Mouse (Mus musculus): ENCODE measurements at regions not wholly inside any gene's neighbourhood (a gene's known extent, or its start where the extent isn't known, plus 50 kb on each side); places are given as distances from the start of the nearest gene placed in this dataset.

DNA sequence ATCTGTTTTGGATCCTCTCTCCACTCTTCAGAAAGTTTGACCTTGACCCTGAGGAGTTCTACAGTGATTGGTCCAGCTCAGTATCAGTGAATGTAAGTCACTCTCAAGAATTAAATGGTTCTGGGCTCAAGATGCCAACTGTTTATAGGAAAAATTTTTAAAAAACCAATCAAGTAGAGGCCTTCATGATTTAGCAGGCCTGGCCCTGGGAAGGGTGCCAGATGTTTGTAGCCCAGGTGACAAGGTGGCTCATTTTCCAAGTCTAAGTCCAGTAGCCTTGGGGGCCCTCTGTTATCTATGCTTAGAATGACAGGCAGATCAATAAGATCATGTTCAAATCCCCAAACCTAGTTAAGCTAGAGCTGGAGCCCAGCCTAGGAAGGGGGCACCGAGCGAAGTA lies 123.1 kb upstream of the Slit3 start:
- H3K4me1 ChIP-seq (replicated peaks; ENCODE audit: control insufficient read depth, insufficient read depth, low read length), result no peaks in the 10 kb centered on the region

DNA sequence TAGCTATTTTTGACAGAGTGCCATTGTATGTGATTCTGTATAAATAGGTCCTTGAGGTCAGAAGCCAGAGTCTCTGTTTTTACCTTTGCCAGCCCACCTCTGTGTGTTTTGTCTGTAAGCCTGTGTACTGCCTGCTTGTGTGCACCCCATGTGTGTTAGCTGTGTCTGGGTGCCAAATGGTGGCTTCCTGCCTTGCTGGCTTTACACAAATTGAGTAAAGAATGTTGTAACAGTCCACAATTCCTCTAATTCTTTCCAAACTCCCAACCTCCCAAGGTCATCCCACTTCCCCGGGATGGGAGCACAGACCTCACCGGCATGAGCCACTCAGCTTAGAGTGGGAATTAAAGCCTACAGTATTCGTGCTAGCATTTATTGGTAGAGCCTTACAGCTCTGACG lies 125.5 kb upstream of the Slit3 start:
- Histone ChIP-seq H3K27me3 (replicated peaks; ENCODE audit: control insufficient read depth, insufficient read depth, low read length) (no peaks in the 10 kb centered on the region), H3K27ac (ENCODE audit: low read depth) (no peak overlapping the region), H3K36me3 (ENCODE audit: control insufficient read depth, insufficient read depth, low read length) (no peaks in the 10 kb centered on the region), H3K9me3 (ENCODE audit: control insufficient read depth, low read length) (no peaks in the 10 kb centered on the region), H3K4me3 (ENCODE audit: low read depth, low read length) (no peak overlapping the region), H3K4me2 (ENCODE audit: low read length) (no peak overlapping the region), H3K4me1 (replicated peaks; ENCODE audit: control insufficient read depth, insufficient read depth, low read length) (no peaks in the 10 kb centered on the region), H3K9ac (ENCODE audit: low read length) (no peak overlapping the region)
- ATAC-seq (replicated peaks; ENCODE audit: low FRiP score, low TSS enrichment, low read depth), result no peak
- 74% methylated on average over 4 of the region's 4 CpGs for WGBS
- no peak for DNase-seq (ENCODE audit: low spot score)

More for the DNA sequence above, 123.1 kb upstream of the Slit3 start:
- Histone ChIP-seq H3K36me3 (ENCODE audit: control insufficient read depth, insufficient read depth, low read length) (no peaks in the 10 kb centered on the region), H3K9me3 (ENCODE audit: control insufficient read depth, low read length) (no peaks in the 10 kb centered on the region), H3K27ac (ENCODE audit: low read depth) (no peak overlapping the region), H3K27me3 (replicated peaks; ENCODE audit: control insufficient read depth, insufficient read depth, low read length) (no peaks in the 10 kb centered on the region), H3K9ac (ENCODE audit: low read length) (no peak overlapping the region), H3K4me2 (ENCODE audit: low read length) (no peak overlapping the region), H3K4me3 (ENCODE audit: low read depth, low read length) (no peak overlapping the region)
- no peak for DNase-seq (ENCODE audit: low spot score)
- WGBS, result 95% methylated on average over 2 of the region's 2 CpGs
- ATAC-seq (replicated peaks; ENCODE audit: low FRiP score, low TSS enrichment, low read depth), result no peak

- H3K27me3 ChIP-seq (replicated peaks; ENCODE audit: control insufficient read depth, insufficient read depth, low read length), result no peaks in the 10 kb centered on the region
- H3K4me1 ChIP-seq (replicated peaks; ENCODE audit: control insufficient read depth, insufficient read depth, low read length), result no peaks in the 10 kb centered on the region
- no peak overlapping the region for H3K4me2 ChIP-seq (ENCODE audit: low read length)
- no peak for ATAC-seq (replicated peaks; ENCODE audit: low FRiP score, low TSS enrichment, low read depth)
- WGBS, result 55% methylated on average over 5 of the region's 5 CpGs
- H3K9ac ChIP-seq (ENCODE audit: low read length), result no peak overlapping the region
- no peaks in the 10 kb centered on the region for H3K36me3 ChIP-seq (ENCODE audit: control insufficient read depth, insufficient read depth, low read length)
- H3K9me3 ChIP-seq (ENCODE audit: control insufficient read depth, low read length), result no peaks in the 10 kb centered on the region
- no peak overlapping the region for H3K4me3 ChIP-seq (ENCODE audit: low read depth, low read length)
- DNase-seq (ENCODE audit: low spot score), result no peak
- no peak overlapping the region for H3K27ac ChIP-seq (ENCODE audit: low read depth)
Measured at GRCm38 (mm10) chr11:34982775-34983457, 138.1 kb upstream of the Slit3 start.

GRCm38 (mm10) chr11:34980210-34980609 lies 140.8 kb upstream of the Slit3 start:
- no peaks in the 10 kb centered on the region for H3K9me3 ChIP-seq (ENCODE audit: control insufficient read depth, low read length)
- H3K4me2 ChIP-seq (ENCODE audit: low read length), result no peak overlapping the region
- DNase-seq (ENCODE audit: low spot score), result no peak
- no peaks in the 10 kb centered on the region for H3K36me3 ChIP-seq (ENCODE audit: control insufficient read depth, insufficient read depth, low read length)
- 94% methylated on average over 1 of the region's 1 CpGs for WGBS
- ATAC-seq (replicated peaks; ENCODE audit: low FRiP score, low TSS enrichment, low read depth), result no peak
- H3K4me1 ChIP-seq (replicated peaks; ENCODE audit: control insufficient read depth, insufficient read depth, low read length), result peaks cover 13% of the 10 kb centered on the region
- no peak overlapping the region for H3K27ac ChIP-seq (ENCODE audit: low read depth)
- no peaks in the 10 kb centered on the region for H3K27me3 ChIP-seq (replicated peaks; ENCODE audit: control insufficient read depth, insufficient read depth, low read length)
- H3K4me3 ChIP-seq (ENCODE audit: low read depth, low read length), result no peak overlapping the region
- H3K9ac ChIP-seq (ENCODE audit: low read length), result no peak overlapping the region

DNA sequence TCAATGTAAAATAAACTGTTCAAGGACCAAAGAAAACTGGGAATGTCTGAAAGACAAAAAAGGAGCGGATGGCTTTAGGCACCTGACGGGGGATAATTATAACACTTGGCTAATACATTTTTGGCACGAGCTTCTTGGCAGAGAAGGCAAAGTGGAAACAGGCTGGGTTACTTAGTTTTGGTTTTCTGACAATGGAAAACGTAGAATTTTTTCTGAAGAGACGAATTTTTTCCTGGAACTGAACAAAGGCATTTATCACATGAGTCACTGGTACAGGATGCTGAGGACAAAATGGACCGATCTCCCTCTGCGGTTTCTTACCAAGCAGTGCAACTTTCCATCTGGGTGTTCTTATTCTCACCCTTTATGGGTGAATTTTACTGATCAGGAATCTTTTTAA lies 143.2 kb upstream of the Slit3 start:
- no peak for DNase-seq (ENCODE audit: low spot score)
- WGBS, result 84% methylated on average over 7 of the region's 7 CpGs

GRCm38 (mm10) chr11:34975771-34976302 lies 142.4 kb upstream of the Spdl1 start:
- peak overlapping the region; percentile 19; the same call in 1 of the 2 replicates for H3K27ac ChIP-seq (ENCODE audit: low read depth)
- ATAC-seq (replicated peaks; ENCODE audit: low FRiP score, low TSS enrichment, low read depth), result 0 out of 2 replicates have a peak, but pooled peaks have one; percentile 60

More for the DNA sequence above, 143.2 kb upstream of the Slit3 start:
- H3K4me1 ChIP-seq (replicated peaks; ENCODE audit: control insufficient read depth, insufficient read depth, low read length), result peaks cover 20% of the 10 kb centered on the region
- no peak for ATAC-seq (replicated peaks; ENCODE audit: low FRiP score, low TSS enrichment, low read depth)
- no peaks in the 10 kb centered on the region for H3K27me3 ChIP-seq (replicated peaks; ENCODE audit: control insufficient read depth, insufficient read depth, low read length)
- no peak overlapping the region for H3K27ac ChIP-seq (ENCODE audit: low read depth)
- H3K4me2 ChIP-seq (ENCODE audit: low read length), result no peak overlapping the region
- no peaks in the 10 kb centered on the region for H3K36me3 ChIP-seq (ENCODE audit: control insufficient read depth, insufficient read depth, low read length)
- no peak overlapping the region for H3K4me3 ChIP-seq (ENCODE audit: low read depth, low read length)
- H3K9ac ChIP-seq (ENCODE audit: low read length), result no peak overlapping the region
- H3K9me3 ChIP-seq (ENCODE audit: control insufficient read depth, low read length), result no peaks in the 10 kb centered on the region

DNA sequence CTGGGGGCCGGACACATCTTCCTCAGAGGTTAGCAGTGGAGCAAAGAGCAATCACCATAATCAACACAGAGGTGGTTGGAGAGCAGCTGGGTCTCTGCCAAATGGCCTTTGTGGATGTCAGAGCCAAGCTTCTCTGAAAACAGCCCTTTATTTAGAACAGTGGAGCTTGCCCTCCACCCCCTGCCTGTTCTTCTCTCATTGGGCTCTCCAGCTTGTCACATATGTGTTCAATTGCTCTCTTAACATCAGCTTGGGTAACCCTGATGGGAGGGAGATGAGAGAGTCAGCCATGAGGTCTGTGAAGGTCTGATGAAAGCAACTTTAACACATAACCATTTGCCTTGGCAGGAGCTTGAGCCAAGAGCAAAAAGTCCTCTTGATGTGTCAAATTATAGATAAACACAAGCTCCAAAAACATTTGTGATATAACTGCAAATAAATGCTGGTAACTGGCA lies 140.1 kb upstream of the Spdl1 start:
- H3K4me2 ChIP-seq (ENCODE audit: low read length), result no peak overlapping the region
- H3K4me1 ChIP-seq (replicated peaks; ENCODE audit: control insufficient read depth, insufficient read depth, low read length), result peaks cover 20% of the 10 kb centered on the region
- DNase-seq (ENCODE audit: low spot score), result no peak
- H3K9ac ChIP-seq (ENCODE audit: low read length), result no peak overlapping the region
- WGBS, result 38% methylated on average over 1 of the region's 1 CpGs
- no peak overlapping the region for H3K4me3 ChIP-seq (ENCODE audit: low read depth, low read length)
- no peak for ATAC-seq (replicated peaks; ENCODE audit: low FRiP score, low TSS enrichment, low read depth)
- H3K36me3 ChIP-seq (ENCODE audit: control insufficient read depth, insufficient read depth, low read length), result no peaks in the 10 kb centered on the region
- no peaks in the 10 kb centered on the region for H3K9me3 ChIP-seq (ENCODE audit: control insufficient read depth, low read length)
- no peaks in the 10 kb centered on the region for H3K27me3 ChIP-seq (replicated peaks; ENCODE audit: control insufficient read depth, insufficient read depth, low read length)
- no peak overlapping the region for H3K27ac ChIP-seq (ENCODE audit: low read depth)

More at GRCm38 (mm10) chr11:34975771-34976302, 142.4 kb upstream of the Spdl1 start:
- Histone ChIP-seq H3K9me3 (ENCODE audit: control insufficient read depth, low read length) (no peaks in the 10 kb centered on the region), H3K36me3 (ENCODE audit: control insufficient read depth, insufficient read depth, low read length) (no peaks in the 10 kb centered on the region), H3K9ac (ENCODE audit: low read length) (no peak overlapping the region), H3K4me2 (ENCODE audit: low read length) (no peak overlapping the region), H3K4me3 (ENCODE audit: low read depth, low read length) (no peak overlapping the region), H3K27me3 (replicated peaks; ENCODE audit: control insufficient read depth, insufficient read depth, low read length) (no peaks in the 10 kb centered on the region), H3K4me1 (replicated peaks; ENCODE audit: control insufficient read depth, insufficient read depth, low read length) (peaks cover 20% of the 10 kb centered on the region)
- whole genome bisulfite sequencing, result 14% methylated on average over 8 of the region's 8 CpGs
- peak; percentile 57 for DNase-seq (ENCODE audit: low spot score)

GRCm38 (mm10) chr11:34973012-34973411 lies 139.6 kb upstream of the Spdl1 start:
- 55% methylated on average over 5 of the region's 5 CpGs for WGBS
- DNase-seq (ENCODE audit: low spot score), result no peak

GRCm38 (mm10) chr11:34959291-34959690 lies 125.8 kb upstream of the Spdl1 start:
- H3K36me3 ChIP-seq (ENCODE audit: control insufficient read depth, insufficient read depth, low read length), result no peaks in the 10 kb centered on the region
- ATAC-seq (replicated peaks; ENCODE audit: low FRiP score, low TSS enrichment, low read depth), result no peak
- DNase-seq (ENCODE audit: low spot score), result no peak
- H3K27ac ChIP-seq (ENCODE audit: low read depth), result no peak overlapping the region
- no peak overlapping the region for H3K9ac ChIP-seq (ENCODE audit: low read length)
- no peak overlapping the region for H3K4me2 ChIP-seq (ENCODE audit: low read length)
- WGBS, result 72% methylated on average over 7 of the region's 7 CpGs
- no peaks in the 10 kb centered on the region for H3K9me3 ChIP-seq (ENCODE audit: control insufficient read depth, low read length)
- no peaks in the 10 kb centered on the region for H3K27me3 ChIP-seq (replicated peaks; ENCODE audit: control insufficient read depth, insufficient read depth, low read length)
- H3K4me1 ChIP-seq (replicated peaks; ENCODE audit: control insufficient read depth, insufficient read depth, low read length), result no peaks in the 10 kb centered on the region
- no peak overlapping the region for H3K4me3 ChIP-seq (ENCODE audit: low read depth, low read length)

More at GRCm38 (mm10) chr11:34973012-34973411, 139.6 kb upstream of the Spdl1 start:
- H3K4me3 ChIP-seq (ENCODE audit: low read depth, low read length), result no peak overlapping the region
- H3K4me2 ChIP-seq (ENCODE audit: low read length), result no peak overlapping the region
- no peak overlapping the region for H3K27ac ChIP-seq (ENCODE audit: low read depth)
- no peak for ATAC-seq (replicated peaks; ENCODE audit: low FRiP score, low TSS enrichment, low read depth)
- no peak overlapping the region for H3K9ac ChIP-seq (ENCODE audit: low read length)
- H3K4me1 ChIP-seq (replicated peaks; ENCODE audit: control insufficient read depth, insufficient read depth, low read length), result peaks cover 20% of the 10 kb centered on the region
- no peaks in the 10 kb centered on the region for H3K27me3 ChIP-seq (replicated peaks; ENCODE audit: control insufficient read depth, insufficient read depth, low read length)
- H3K9me3 ChIP-seq (ENCODE audit: control insufficient read depth, low read length), result no peaks in the 10 kb centered on the region
- H3K36me3 ChIP-seq (ENCODE audit: control insufficient read depth, insufficient read depth, low read length), result no peaks in the 10 kb centered on the region
